In genomic region chr6:104492490-104493431, GRCm38 (mm10) we compare ENCODE assay signal across 9 mouse cellular contexts. TPM values are rescaled to one million over a fixed set of nuclear protein-coding genes. Genes with fewer than 3 reads are reported as not detected.
DNase-seq lines count a peak whose midpoint lies in the region; ATAC-seq and TF ChIP-seq lines count a peak whose summit lies in the region.
"Had no signal": no experiment of that assay in that cellular context is flagged by ENCODE, and none has a peak within 500 bp of the region (broad histone marks: within the 10 kb centered on the region; RNA-seq: fewer than 3 reads in every experiment).

Cntn6 (plus strand) TSS chr6:104492790.

- no peak within 1 kb of the TSS for H3K27ac ChIP-seq in heart, embryonic 12.5 days (ENCODE audit: poor library complexity, severe bottlenecking)
- peak within 1 kb of the TSS; percentile 37 for H3K27ac ChIP-seq in embryonic facial prominence, embryonic 10.5 days (replicated peaks)
- no peak within 1 kb of the TSS for H3K27ac ChIP-seq in intestine, embryonic 15.5 days
- peak within 1 kb of the TSS; percentile 77 for H3K27ac ChIP-seq in midbrain, embryonic 12.5 days (replicated peaks)

- H3K4me2 ChIP-seq in heart, embryonic 12.5 days, result 0 out of 2 replicates have a peak within 1 kb of the TSS, but pooled peaks have one; percentile 2
- peak within 1 kb of the TSS; percentile 35 for H3K4me2 ChIP-seq in intestine, embryonic 15.5 days (replicated peaks)
- H3K4me2 ChIP-seq in midbrain, embryonic 12.5 days (replicated peaks), result peak within 1 kb of the TSS; percentile 49

- no peaks in the 10 kb centered on the region for H3K36me3 ChIP-seq in heart, embryonic 12.5 days
- no peaks in the 10 kb centered on the region for H3K36me3 ChIP-seq in embryonic facial prominence, embryonic 10.5 days (replicated peaks)
- no peaks in the 10 kb centered on the region for H3K36me3 ChIP-seq in intestine, embryonic 15.5 days
- no peaks in the 10 kb centered on the region for H3K36me3 ChIP-seq in midbrain, embryonic 12.5 days

- DNase-seq in heart, postnatal 36 days, result no peak
- peak; percentile 20 for DNase-seq in embryonic facial prominence, embryonic 10.5 days (ENCODE audit: low spot score)
- DNase-seq in urinary bladder, postnatal 4 days (ENCODE audit: low spot score in 2 of 2), result no peak
- DNase-seq in spleen, postnatal 36 days (ENCODE audit: low spot score in 2 of 2), result no peak
- no peak for DNase-seq in lung, adult 2 months

- TF ChIP-seq CTCF in lung, adult 2 months (IDR thresholded peaks at IDR 0.05; ENCODE audit: insufficient read depth, low read length), result no peak

- no peaks in the 10 kb centered on the region for H3K4me1 ChIP-seq in heart, embryonic 12.5 days (replicated peaks)
- H3K4me1 ChIP-seq in embryonic facial prominence, embryonic 10.5 days, result peaks cover 15% of the 10 kb centered on the region
- no peaks in the 10 kb centered on the region for H3K4me1 ChIP-seq in intestine, embryonic 15.5 days (replicated peaks)
- H3K4me1 ChIP-seq in midbrain, embryonic 12.5 days, result peaks cover 16% of the 10 kb centered on the region; the same call in 1 of the 2 replicates
- H3K4me1 ChIP-seq in lung, adult 2 months (ENCODE audit: control insufficient read depth, insufficient read depth, low read length), result no peaks in the 10 kb centered on the region

- WGBS in heart, embryonic 12.5 days, result 59% methylated on average over 11 of the region's 11 CpGs
- 40% methylated on average over 11 of the region's 11 CpGs for WGBS in embryonic facial prominence, embryonic 10.5 days
- whole genome bisulfite sequencing in intestine, embryonic 15.5 days, result 48% methylated on average over 11 of the region's 11 CpGs
- 10% methylated on average over 11 of the region's 11 CpGs for WGBS in midbrain, embryonic 12.5 days
- 66% methylated on average over 11 of the region's 11 CpGs for WGBS in lung, adult 2 months

- no peaks in the 10 kb centered on the region for H3K27me3 ChIP-seq in heart, embryonic 12.5 days (replicated peaks)
- no peaks in the 10 kb centered on the region for H3K27me3 ChIP-seq in embryonic facial prominence, embryonic 10.5 days (replicated peaks; ENCODE audit: low read depth, poor library complexity, severe bottlenecking)
- no peaks in the 10 kb centered on the region for H3K27me3 ChIP-seq in intestine, embryonic 15.5 days (replicated peaks)
- no peaks in the 10 kb centered on the region for H3K27me3 ChIP-seq in midbrain, embryonic 12.5 days

- ATAC-seq in heart, embryonic 12.5 days (ENCODE audit: insufficient number of reproducible peaks, low FRiP score), result no peak
- 0 out of 2 replicates have a peak, but pooled peaks have one; percentile 36 for ATAC-seq in intestine, embryonic 15.5 days
- peak; percentile 93 for ATAC-seq in midbrain, embryonic 12.5 days (ENCODE audit: low FRiP score, low read depth)

- H3K9me3 ChIP-seq in heart, embryonic 12.5 days (replicated peaks), result no peaks in the 10 kb centered on the region
- H3K9me3 ChIP-seq in embryonic facial prominence, embryonic 10.5 days, result no peaks in the 10 kb centered on the region
- H3K9me3 ChIP-seq in intestine, embryonic 15.5 days, result no peaks in the 10 kb centered on the region
- H3K9me3 ChIP-seq in midbrain, embryonic 12.5 days, result no peaks in the 10 kb centered on the region

- TF ChIP-seq POLR2A in lung, adult 2 months (IDR thresholded peaks at IDR 0.05; ENCODE audit: borderline replicate concordance, extremely low read depth, low read depth, low read length), result no peak

- H3K9ac ChIP-seq in heart, embryonic 12.5 days, result no peak within 1 kb of the TSS
- no peak within 1 kb of the TSS for H3K9ac ChIP-seq in intestine, embryonic 15.5 days
- H3K9ac ChIP-seq in midbrain, embryonic 12.5 days (replicated peaks), result peak within 1 kb of the TSS; percentile 31; the same call in 1 of the 2 replicates

- intact Hi-C loops in heart, postnatal 36 days (cut with DNase I), result no loop called here

- H3K4me3 ChIP-seq in heart, embryonic 12.5 days, result no peak within 1 kb of the TSS
- H3K4me3 ChIP-seq in embryonic facial prominence, embryonic 10.5 days, result peak within 1 kb of the TSS; percentile 32
- H3K4me3 ChIP-seq in intestine, embryonic 15.5 days (replicated peaks), result no peak within 1 kb of the TSS
- peak within 1 kb of the TSS; percentile 37 for H3K4me3 ChIP-seq in midbrain, embryonic 12.5 days
- no peak within 1 kb of the TSS for H3K4me3 ChIP-seq in lung, adult 2 months (replicated peaks; ENCODE audit: extremely low read depth, low read depth, low read length)

RNA-seq across cellular contexts. Expression of gene Cntn6, which starts in this region (rescaled TPM):
- polyA plus RNA-seq in heart, embryonic 12.5 days (2016; fragmentation: Nextera tagmentation; extraction: Ambion mirVana), result 0.26 and 0.64 TPM in 2 replicates
- not detected for total RNA-seq in heart, postnatal 36 days (2021)
- polyA plus RNA-seq in embryonic facial prominence, embryonic 10.5 days (2016; fragmentation: Nextera tagmentation; extraction: Ambion mirVana), result 0.67 and 0.88 TPM in 2 replicates
- polyA plus RNA-seq in intestine, embryonic 15.5 days (2015; fragmentation: Nextera tagmentation; extraction: Ambion mirVana), result 0.70 and 0.74 TPM in 2 replicates
- 1.8 and 2.9 TPM in 2 replicates for polyA plus RNA-seq in midbrain, embryonic 12.5 days (2016; fragmentation: Nextera tagmentation; extraction: Ambion mirVana)
- polyA plus RNA-seq in lung, adult 2 months (2012; rRNA removed), result 0.04 TPM in 1 of 2 replicates, not detected in the other
- polyA plus RNA-seq: liver, embryonic 16.5 days had no signal

Comparison
In these comparisons a context has a peak if more than half of its experiments do, and no peak if none do; other contexts are left out.
1. Peak in DNase-seq, H3K4me3 ChIP-seq and H3K27ac ChIP-seq in embryonic facial prominence, embryonic 10.5 days; RNA of the gene not detected or under 1 TPM.
2. Peak in ATAC-seq and H3K4me2 ChIP-seq in intestine, embryonic 15.5 days; RNA of the gene not detected or under 1 TPM.